Mouse (Mus musculus): ENCODE measurements around the gene Qser1.

DNA sequence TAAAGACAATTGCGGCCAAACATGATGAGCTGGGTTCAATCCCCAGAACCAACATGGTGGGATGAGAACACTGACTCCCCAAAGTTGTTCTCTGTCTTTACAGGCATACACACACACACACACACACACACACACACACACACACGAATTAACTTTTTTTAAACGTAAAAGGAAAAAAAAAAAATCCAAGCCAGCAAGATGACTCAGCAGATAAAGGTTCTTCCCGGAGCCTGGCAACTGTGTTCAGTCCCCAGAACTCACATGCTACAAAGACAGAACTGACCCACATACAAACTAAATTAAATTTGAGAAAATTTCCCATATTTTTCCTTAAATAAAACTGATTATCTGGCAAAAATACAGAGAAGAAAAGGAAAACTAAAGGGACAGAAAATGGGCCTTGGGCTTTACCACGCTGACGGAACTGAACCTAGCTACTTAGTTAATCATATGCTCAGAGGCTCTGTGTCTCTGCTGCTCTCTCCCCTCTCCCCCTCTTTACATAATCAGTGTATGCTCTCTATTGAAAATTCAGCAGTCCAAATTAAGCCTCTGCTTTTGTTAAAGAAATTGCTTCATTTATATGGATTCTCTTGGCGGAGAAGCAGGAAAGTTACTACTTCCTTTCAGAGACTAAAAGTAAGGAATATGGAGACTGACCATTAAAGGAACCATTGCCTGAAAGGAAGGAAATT is 83.9 kb downstream of the Qser1 start:
- no peak for TF ChIP-seq POLR2A (IDR thresholded peaks at IDR 0.05; ENCODE audit: insufficient read depth, low read depth, low read length)
- no peak for TF ChIP-seq CTCF (IDR thresholded peaks at IDR 0.05; ENCODE audit: insufficient read depth, low read depth, low read length)

Measured in olfactory bulb, adult 2 months (tissue).